Mouse (Mus musculus): ENCODE data around the gene Hoxa2. TPM values are rescaled to one million over a fixed set of nuclear protein-coding genes. Genes with fewer than 3 reads are reported as not detected.
A peak's percentile ranks its signal among the peaks of the same experiment; 100 is the strongest.

Gene Hoxa2
- under 1 TPM; 0.78 to 0.86 TPM for total RNA-seq (2021)
- long read RNA-seq, experiment 1, partial matches to known transcripts, result 0 of 1 reads
- long read RNA-seq, experiment 1, other reads (novel, unspliced or antisense), result 0 of 1 reads
- long read RNA-seq, experiment 2, result 0 reads

DNA sequence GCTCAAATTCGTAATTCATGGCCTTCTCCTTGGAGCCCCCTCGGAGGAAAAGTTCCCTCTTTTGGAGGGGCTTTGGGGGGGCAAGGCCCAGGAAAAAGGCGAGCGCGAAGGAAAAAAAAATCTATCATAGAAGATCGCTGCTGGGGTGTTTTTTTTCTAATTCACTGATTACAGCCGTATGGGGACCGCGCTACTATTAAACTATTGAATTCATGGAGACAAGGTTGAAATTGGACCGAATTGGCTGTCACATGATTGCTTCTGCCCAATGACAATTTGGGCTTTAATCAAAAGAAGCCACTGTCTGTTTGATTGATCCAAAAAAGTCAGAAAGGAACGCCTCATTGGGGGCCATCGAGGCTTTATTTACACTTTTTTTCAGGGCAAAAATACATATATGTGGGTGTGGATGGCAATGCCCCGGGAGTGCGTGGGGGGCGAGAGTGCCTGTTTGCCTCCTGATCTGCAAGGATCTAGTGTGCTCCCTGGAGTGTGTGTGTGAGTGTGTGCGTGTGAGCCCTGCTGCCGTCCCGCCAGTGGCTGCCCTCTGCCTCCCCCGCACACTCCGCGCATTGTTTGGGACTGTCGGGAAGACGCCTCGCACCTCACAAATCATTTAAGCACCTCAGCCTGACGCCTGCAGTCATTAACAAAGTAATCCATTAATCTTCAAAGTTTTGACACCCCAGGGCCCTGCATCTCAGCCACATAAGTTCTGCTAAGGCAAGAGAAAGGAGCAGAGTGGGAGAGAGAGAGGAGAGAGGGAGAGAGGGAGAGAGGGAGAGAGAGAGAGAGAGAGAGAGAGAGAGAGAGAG lies at the start of gene Hoxa2:
Gene Hoxa2 (minus strand): TSS at position 206 of the 815 bp plus-strand sequence.
- intact Hi-C loops (cut with DNase I; ENCODE audit: low total_unique reads), result no loop called here
- no peak for DNase-seq

- no peak for DNase-seq
- intact Hi-C loops (cut with DNase I; ENCODE audit: low total_unique reads), result no loop called here
Measured at GRCm38 (mm10) chr6:52214271-52214670, 49.6 kb upstream of the Hoxa2 start.

- intact Hi-C loops (cut with DNase I; ENCODE audit: low total_unique reads), result no loop called here
- DNase-seq, result peak; percentile 76
Measured at GRCm38 (mm10) chr6:52213119-52213986, 48.7 kb upstream of the Hoxa2 start, which contains the start of the genes Hoxa3 and Gm28308. Gene Hoxa3 (minus strand): TSS chr6:52213336. Gene Gm28308 (minus strand): TSS chr6:52213339.

- DNase-seq, result no peak
- intact Hi-C loops (cut with DNase I; ENCODE audit: low total_unique reads), result no loop called here
Measured at GRCm38 (mm10) chr6:52212556-52213118, 48.0 kb upstream of the Hoxa2 start.

DNA sequence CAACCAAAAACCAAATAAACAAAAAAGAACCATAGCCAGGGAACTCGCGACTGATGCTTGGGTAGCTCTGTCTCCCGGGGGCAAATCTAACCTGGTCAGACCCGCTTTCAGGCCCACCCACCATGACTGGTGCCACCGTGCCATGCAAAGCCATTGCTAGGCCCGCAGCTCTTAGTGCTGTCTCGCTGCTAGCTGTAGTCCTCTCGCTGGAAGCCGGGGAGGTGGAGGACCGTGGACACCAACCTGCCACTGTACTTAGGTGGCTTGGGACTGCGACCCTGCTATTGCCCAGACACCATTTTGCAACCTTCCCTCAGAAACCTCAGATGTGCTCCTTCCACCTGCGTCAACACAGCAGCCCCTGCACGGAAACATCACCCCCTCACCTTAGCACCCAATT lies 47.3 kb upstream of the Hoxa2 start:
- no peak for DNase-seq
- intact Hi-C loops (cut with DNase I; ENCODE audit: low total_unique reads), result no loop called here

DNA sequence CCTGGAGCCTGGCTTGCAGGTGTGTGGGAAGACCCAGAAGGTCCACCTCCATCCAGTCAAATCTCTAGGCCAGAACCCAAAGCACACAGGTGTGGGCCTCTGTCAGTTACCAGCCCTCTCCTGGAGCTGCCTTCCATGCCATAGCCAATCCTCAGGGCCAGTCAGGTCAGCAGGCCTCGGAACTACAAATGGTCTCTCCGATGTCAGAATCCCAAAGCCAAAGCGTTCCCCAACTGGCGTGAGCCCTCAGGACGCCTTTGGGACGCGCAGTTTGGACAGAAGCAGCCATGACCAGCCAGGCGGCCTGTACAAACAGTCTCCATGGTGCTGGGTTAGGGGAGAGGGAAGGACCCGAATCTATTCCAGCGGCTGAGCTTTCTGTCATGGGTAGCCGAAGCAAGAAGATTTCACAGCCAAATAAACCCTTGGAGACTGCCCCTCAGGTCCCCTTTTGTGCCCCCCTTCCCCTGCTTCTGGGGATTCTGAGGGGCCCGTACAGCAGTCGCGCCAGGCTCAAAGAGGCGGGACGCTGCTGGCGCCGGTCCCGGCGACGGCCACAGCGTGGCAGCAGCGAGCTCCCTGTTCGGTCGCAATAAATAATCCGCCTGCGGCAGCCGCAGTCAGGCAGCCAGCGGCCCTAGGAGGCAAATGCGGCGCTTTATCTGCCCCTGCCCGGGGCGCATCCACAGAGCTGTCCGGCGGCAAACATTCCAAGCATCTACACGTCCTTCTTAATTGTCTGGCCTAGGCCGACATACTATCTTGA lies 46.7 kb upstream of the Hoxa2 start:
- peak; percentile 84 for DNase-seq
- intact Hi-C loops (cut with DNase I; ENCODE audit: low total_unique reads), result no loop called here

DNA sequence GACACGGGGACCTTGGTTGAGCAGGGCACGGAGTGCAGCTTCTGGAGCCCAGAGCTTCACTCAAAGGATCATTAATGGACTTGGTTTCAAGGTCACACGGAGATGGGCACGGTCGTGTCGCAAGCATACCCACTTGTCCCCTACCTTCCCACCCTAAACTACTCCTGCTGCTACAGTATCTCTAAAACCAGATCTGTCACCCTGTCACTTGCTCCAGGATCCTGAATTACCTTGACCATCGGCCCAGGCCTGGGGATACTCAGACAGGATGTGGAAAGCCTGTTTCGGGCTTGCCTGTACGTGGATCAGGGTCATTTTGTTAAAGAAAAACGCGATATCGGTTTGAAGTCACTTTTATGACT lies 45.0 kb upstream of the Hoxa2 start:
- DNase-seq, result no peak
- intact Hi-C loops (cut with DNase I; ENCODE audit: low total_unique reads), result no loop called here

DNA sequence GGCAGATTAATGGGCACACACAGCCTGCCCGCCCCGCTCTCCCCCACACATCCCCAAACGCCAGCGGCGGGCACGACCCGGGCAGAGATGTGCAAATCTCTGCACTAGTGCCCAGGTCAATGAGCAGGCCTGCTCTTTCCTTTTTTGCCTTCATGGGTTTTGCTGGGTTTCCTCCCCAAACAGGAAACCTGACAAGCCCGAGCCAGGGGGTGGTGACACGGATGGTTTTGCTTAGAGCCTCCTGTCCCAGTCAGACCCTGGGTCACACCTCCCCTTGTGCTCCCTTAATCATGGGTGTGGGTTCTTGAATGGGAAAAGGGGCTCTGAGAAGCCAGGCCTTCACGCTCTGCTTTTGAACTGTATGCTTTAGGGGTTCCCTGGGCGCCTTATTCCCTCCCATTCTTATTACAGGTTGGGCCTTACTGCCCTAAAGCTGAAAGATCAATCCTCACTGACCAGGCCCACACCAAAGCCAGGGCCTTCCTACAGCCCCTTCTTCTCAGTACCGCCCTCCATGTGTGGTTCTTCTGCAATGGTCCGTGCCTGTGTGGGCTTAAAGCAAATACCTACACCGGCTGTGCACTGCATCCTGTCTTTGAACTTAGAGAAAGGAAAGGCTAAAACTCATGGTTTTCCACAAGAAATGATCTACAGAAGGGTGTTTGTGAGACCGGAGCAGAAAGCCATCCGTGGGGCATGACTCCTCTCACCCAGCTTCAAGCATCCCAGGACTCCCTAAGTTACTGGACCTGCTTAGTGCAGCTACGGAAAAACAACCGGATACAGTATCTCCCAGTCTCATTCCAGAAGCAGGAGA lies 44.4 kb upstream of the Hoxa2 start:
- DNase-seq, result no peak
- intact Hi-C loops (cut with DNase I; ENCODE audit: low total_unique reads), result no loop called here

DNA sequence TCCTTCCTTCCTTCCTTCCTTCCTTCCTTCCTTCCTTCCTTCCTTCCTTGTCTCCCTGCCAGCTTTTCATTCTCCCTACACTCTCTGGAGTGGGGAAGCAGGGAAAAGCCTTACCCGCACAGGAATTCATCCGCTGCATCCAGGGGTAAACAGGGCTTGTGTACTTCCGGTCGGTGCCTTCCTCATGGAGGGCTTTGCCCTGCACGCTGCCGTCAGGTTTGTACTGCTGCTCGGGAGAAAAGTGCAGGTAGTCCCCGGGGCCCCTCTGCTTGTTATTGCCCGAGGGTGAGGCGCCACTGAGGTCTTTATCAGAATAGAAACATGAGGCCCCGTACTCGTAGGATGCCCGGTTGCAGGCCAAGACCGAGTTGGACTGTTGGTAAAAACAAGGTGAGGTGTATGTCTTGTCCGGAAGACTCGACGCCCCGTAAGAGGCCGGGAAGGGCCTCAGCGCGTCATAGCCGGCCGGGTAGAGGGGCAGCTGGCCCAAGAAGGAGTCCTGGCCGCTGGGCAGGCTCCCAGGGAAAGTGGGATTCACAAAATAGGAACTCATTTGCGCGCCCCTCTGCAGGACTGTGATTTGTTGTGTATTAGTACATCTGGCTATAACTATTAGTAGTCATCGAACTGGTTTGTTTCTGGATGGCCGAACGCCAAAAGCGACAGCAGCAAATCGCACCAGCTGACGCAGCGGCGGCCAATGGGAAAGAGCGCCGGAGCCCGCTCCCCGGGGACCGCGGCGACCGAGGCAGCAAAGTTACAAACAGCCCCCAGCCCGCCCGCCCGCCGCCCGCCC lies 43.6 kb upstream of the Hoxa2 start, which contains the start of gene Hoxa6:
Gene Hoxa6 (minus strand): TSS at position 651 of the 796 bp plus-strand sequence.
- intact Hi-C loops (cut with DNase I; ENCODE audit: low total_unique reads), result no loop called here
- peak; percentile 63 for DNase-seq

DNA sequence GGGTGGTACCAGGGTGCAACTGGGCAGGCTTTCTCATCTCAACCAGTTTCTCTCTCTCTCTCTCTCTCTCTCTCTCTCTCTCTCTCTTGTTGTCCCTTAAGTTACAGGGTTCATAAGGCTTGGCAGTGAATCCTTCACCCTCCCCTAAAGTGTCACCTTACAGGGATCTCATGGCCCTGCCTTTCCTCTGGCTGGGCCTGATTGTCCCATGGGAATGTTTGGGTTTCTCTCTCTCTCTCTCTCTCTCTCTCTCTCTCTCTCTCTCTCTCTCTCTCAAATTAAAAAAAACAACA lies 43.0 kb upstream of the Hoxa2 start:
- intact Hi-C loops (cut with DNase I; ENCODE audit: low total_unique reads), result no loop called here
- DNase-seq, result no peak

- intact Hi-C loops (cut with DNase I; ENCODE audit: low total_unique reads), result no loop called here
- no peak for DNase-seq
Measured at GRCm38 (mm10) chr6:52206882-52207683, 42.5 kb upstream of the Hoxa2 start.

DNA sequence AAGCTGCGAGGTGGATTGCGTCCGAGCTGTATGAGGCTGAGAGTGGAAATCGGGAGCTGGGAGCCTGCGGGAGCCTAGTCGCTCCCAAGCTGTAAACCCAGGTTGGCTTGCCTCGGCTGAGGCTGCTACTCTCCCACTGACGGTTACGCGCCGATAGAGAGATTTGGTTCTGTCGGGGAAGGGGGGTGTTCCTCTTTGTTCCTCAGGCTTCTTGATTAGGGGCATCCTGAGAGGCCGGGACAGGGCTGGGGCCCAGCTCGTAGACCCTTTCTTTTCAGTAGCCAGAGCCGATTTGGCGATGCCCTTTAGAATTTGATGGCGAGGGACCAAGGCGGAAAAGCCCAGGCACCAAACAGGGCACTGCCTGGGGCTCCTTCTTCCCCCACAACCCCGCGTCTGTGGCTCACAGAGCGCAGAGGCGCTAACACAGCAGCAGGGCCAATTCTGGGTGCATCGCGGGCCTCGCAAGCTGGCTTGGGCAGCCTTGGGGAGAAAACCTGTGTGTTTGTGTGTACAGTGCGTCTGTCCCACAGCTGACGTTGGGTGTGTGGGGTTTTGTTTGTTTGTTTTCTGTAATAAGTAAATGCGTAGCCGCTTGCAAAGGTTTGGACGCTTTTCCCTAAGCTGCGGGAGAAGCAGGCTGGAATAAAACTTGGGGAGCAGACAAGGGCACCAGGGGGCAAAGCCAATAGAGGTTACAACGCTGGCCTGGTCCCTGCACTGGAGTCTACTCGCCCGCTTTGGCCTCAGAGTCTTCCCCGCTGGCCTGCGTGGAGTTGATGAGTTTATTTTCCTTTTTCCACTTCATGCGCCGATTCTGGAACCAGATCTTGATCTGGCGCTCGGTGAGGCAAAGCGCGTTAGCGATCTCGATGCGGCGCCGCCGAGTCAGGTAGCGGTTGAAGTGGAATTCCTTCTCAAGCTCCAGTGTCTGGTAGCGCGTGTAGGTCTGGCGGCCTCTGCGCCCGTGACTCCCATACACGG lies 41.3 kb upstream of the Hoxa2 start:
- DNase-seq, result no peak
- intact Hi-C loops (cut with DNase I; ENCODE audit: low total_unique reads), result loop anchor here (2.0 kb wide), 1 partner anchor 329 kb away; no protein-coding TSS in a partner anchor

DNA sequence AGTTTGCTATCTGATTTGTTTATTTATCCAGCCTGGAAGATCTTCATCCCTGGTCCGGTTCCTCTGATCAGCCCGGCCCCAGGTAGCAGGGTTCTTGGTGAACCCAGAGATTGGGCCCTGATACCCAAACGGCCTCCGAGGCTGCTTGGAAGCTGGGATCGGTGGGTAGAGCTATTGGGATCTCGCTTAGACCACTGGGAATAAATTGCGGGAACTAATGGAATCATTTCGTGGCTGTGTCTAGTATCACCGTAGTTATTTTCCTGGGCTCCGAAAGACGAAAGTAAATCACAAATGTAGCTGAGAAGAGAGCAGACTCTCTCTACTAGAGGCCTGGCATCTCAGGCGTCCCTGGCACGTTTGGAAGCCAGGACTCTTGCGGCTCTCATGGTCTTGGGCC lies 40.6 kb upstream of the Hoxa2 start:
- intact Hi-C loops (cut with DNase I; ENCODE audit: low total_unique reads), result loop anchor here (2.0 kb wide), 1 partner anchor 328 kb away; no protein-coding TSS in a partner anchor
- no peak for DNase-seq

DNA sequence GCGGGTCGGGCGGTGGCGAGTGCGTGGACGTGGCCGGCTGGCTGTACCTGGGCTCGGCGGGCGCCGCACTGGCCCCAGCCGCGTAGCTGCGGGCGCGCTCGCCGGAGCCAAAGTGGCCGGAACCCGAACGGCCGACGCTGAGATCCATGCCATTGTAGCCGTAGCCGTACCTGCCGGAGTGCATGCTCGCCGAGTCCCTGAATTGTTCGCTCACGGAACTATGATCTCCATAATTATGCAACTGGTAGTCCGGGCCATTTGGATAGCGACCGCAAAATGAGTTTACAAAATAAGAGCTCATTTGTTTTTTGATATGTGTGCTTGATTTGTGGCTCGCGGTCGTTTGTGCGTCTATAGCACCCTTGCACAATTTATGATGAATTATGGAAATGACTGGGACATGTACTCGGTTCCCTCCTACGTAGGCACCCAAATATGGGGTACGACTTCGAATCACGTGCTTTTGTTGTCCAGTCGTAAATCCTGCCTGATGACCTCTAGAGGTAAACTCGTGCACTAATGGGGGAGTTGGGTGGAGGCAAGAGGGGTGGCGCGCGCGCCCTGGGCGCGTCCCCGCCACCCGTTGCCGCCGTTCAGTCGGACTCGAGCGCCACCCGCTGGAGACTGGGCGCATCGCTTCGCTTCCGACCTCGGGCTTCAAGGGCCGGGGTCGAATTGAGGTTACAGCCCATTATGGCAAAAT lies 39.6 kb upstream of the Hoxa2 start, which contains the start of gene Hoxa5:
Gene Hoxa5 (minus strand): TSS at position 538 of the 703 bp plus-strand sequence.
- intact Hi-C loops (cut with DNase I; ENCODE audit: low total_unique reads), result loop anchor here (2.0 to 5.0 kb wide), 3 partner anchors 202 to 337 kb away; no protein-coding TSS in a partner anchor

More for the DNA sequence above, 39.6 kb upstream of the Hoxa2 start, which contains the start of gene Hoxa5:
- DNase-seq, result peak; percentile 74

Data from gastrocnemius, postnatal 14 days (tissue).